Mouse (Mus musculus) small intestine, adult 2 months (tissue): ENCODE results near the gene Zfp580.

Experiments used
- CTCF ChIP-seq: fragments of 200-500 bp; IDR thresholded peaks from 2 replicates; pipeline ENCODE4 v1.5.1; 2012; ENCODE audit warnings: low read depth, mild to moderate bottlenecking, control low read depth, inconsistent platforms, low read length, moderate library complexity, mixed read lengths; ENCODE audit not compliant: insufficient replicate concordance, insufficient read length; ENCODE audit errors: extremely low read depth
- POLR2A ChIP-seq: fragments of 200-500 bp; IDR thresholded peaks from 2 replicates; pipeline ENCODE4 v1.6.1; 2012; ENCODE audit warnings: low read depth, mild to moderate bottlenecking, control low read depth, inconsistent platforms, low read length, moderate library complexity

DNA sequence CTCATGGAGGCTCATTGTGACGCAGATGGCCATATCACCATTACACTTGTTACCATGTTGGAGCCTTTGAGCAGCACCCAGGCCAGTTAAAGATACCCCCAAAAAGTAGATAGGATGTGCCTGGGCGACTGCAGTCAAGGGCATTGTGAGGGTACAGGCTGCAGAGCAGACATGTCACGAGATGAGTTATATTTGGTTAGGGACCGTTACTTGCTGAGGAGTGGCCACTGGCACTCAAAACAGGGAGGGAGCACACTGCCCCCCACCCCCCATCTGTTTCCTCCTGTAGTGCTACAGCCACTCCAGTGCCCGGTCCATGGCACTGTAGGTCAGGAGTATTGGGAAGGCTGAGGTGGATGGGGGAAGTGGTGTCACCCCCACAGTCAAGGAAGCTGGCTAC is 47.4 kb downstream of the Zfp580 start:
- TF ChIP-seq CTCF: no peak
- no peak for TF ChIP-seq POLR2A
